Mouse (Mus musculus): Measurements from ENCODE around the gene Slc16a5. TPM values are rescaled to one million over a fixed set of nuclear protein-coding genes. Genes with fewer than 3 reads are reported as not detected.
A peak's percentile ranks its signal among the peaks of the same experiment; 100 is the strongest.

Gene Slc16a5
- polyA plus RNA-seq (2012; ENCODE audit: insufficient read depth, insufficient read length, missing spikeins): not detected in 2 replicates

GRCm38 (mm10) chr11:115462243-115462891, at the start of gene Slc16a5:
Gene Slc16a5, plus strand, starts transcription at chr11:115462474.
- Histone ChIP-seq H3K4me3 (ENCODE audit: insufficient read depth, low read depth, low read length) (no peak within 1 kb of the TSS), H3K27ac (replicated peaks; ENCODE audit: low read depth, low read length) (no peak within 1 kb of the TSS), H3K4me1 (ENCODE audit: control insufficient read depth, insufficient read depth, insufficient read length, low read length) (no peaks in the 10 kb centered on the region)

- peaks cover 3% of the 10 kb centered on the region; the same call in 1 of the 2 replicates for H3K4me1 ChIP-seq (ENCODE audit: control insufficient read depth, insufficient read depth, insufficient read length, low read length)
- H3K27ac ChIP-seq (replicated peaks; ENCODE audit: low read depth, low read length): peak within 1 kb of the TSS; percentile 92
- peak within 1 kb of the TSS; percentile 88 for H3K4me3 ChIP-seq (ENCODE audit: insufficient read depth, low read depth, low read length)
These were observed 42.6 kb upstream of the Slc16a5 start, which contains the start of the genes Atp5h and Kctd2 for GRCm38 (mm10) chr11:115419531-115420237. Gene Atp5h, minus strand, starts transcription at chr11:115419962. Gene Kctd2, plus strand, starts transcription at chr11:115420128.

GRCm38 (mm10) chr11:115420336-115421190, 41.7 kb upstream of the Slc16a5 start:
- H3K27ac ChIP-seq (replicated peaks; ENCODE audit: low read depth, low read length): peak overlapping the region; percentile 60
- peaks cover 3% of the 10 kb centered on the region; the same call in 1 of the 2 replicates for H3K4me1 ChIP-seq (ENCODE audit: control insufficient read depth, insufficient read depth, insufficient read length, low read length)
- H3K4me3 ChIP-seq (ENCODE audit: insufficient read depth, low read depth, low read length): peak overlapping the region; percentile 88

- Histone ChIP-seq H3K27ac (replicated peaks; ENCODE audit: low read depth, low read length) (no peak overlapping the region), H3K4me3 (ENCODE audit: insufficient read depth, low read depth, low read length) (peak overlapping the region; percentile 3; the same call in 1 of the 2 replicates), H3K4me1 (ENCODE audit: control insufficient read depth, insufficient read depth, insufficient read length, low read length) (peaks cover 3% of the 10 kb centered on the region; the same call in 1 of the 2 replicates)
These were observed 40.9 kb upstream of the Slc16a5 start for GRCm38 (mm10) chr11:115421328-115421727.

- Histone ChIP-seq H3K4me1 (ENCODE audit: control insufficient read depth, insufficient read depth, insufficient read length, low read length) (peaks cover 3% of the 10 kb centered on the region; the same call in 1 of the 2 replicates), H3K4me3 (ENCODE audit: insufficient read depth, low read depth, low read length) (no peak overlapping the region), H3K27ac (replicated peaks; ENCODE audit: low read depth, low read length) (no peak overlapping the region)
These were observed 40.3 kb upstream of the Slc16a5 start for GRCm38 (mm10) chr11:115421972-115422371.

- no peak overlapping the region for H3K27ac ChIP-seq (replicated peaks; ENCODE audit: low read depth, low read length)
- no peak overlapping the region for H3K4me3 ChIP-seq (ENCODE audit: insufficient read depth, low read depth, low read length)
- H3K4me1 ChIP-seq (ENCODE audit: control insufficient read depth, insufficient read depth, insufficient read length, low read length): peaks cover 3% of the 10 kb centered on the region; the same call in 1 of the 2 replicates
These were observed 39.2 kb upstream of the Slc16a5 start for GRCm38 (mm10) chr11:115423091-115423490.

- Histone ChIP-seq H3K27ac (replicated peaks; ENCODE audit: low read depth, low read length) (no peak overlapping the region), H3K4me3 (ENCODE audit: insufficient read depth, low read depth, low read length) (no peak overlapping the region), H3K4me1 (ENCODE audit: control insufficient read depth, insufficient read depth, insufficient read length, low read length) (peaks cover 3% of the 10 kb centered on the region; the same call in 1 of the 2 replicates)
These were observed 37.6 kb upstream of the Slc16a5 start for GRCm38 (mm10) chr11:115424666-115425065.

GRCm38 (mm10) chr11:115425671-115426070, 36.6 kb upstream of the Slc16a5 start:
- Histone ChIP-seq H3K27ac (replicated peaks; ENCODE audit: low read depth, low read length) (no peak overlapping the region), H3K4me1 (ENCODE audit: control insufficient read depth, insufficient read depth, insufficient read length, low read length) (peaks cover 3% of the 10 kb centered on the region; the same call in 1 of the 2 replicates), H3K4me3 (ENCODE audit: insufficient read depth, low read depth, low read length) (no peak overlapping the region)

GRCm38 (mm10) chr11:115427482-115428331, 34.6 kb upstream of the Slc16a5 start:
- peak overlapping the region; percentile 45 for H3K4me3 ChIP-seq (ENCODE audit: insufficient read depth, low read depth, low read length)
- peak overlapping the region; percentile 57 for H3K27ac ChIP-seq (replicated peaks; ENCODE audit: low read depth, low read length)
- H3K4me1 ChIP-seq (ENCODE audit: control insufficient read depth, insufficient read depth, insufficient read length, low read length): no peaks in the 10 kb centered on the region

- H3K27ac ChIP-seq (replicated peaks; ENCODE audit: low read depth, low read length): no peak overlapping the region
- no peaks in the 10 kb centered on the region for H3K4me1 ChIP-seq (ENCODE audit: control insufficient read depth, insufficient read depth, insufficient read length, low read length)
- H3K4me3 ChIP-seq (ENCODE audit: insufficient read depth, low read depth, low read length): no peak overlapping the region
These were observed 33.0 kb upstream of the Slc16a5 start for GRCm38 (mm10) chr11:115429307-115429706.

GRCm38 (mm10) chr11:115430561-115430960, 31.7 kb upstream of the Slc16a5 start:
- Histone ChIP-seq H3K4me3 (ENCODE audit: insufficient read depth, low read depth, low read length) (no peak overlapping the region), H3K4me1 (ENCODE audit: control insufficient read depth, insufficient read depth, insufficient read length, low read length) (no peaks in the 10 kb centered on the region), H3K27ac (replicated peaks; ENCODE audit: low read depth, low read length) (no peak overlapping the region)

GRCm38 (mm10) chr11:115432814-115433213, 29.5 kb upstream of the Slc16a5 start:
- Histone ChIP-seq H3K27ac (replicated peaks; ENCODE audit: low read depth, low read length) (no peak overlapping the region), H3K4me1 (ENCODE audit: control insufficient read depth, insufficient read depth, insufficient read length, low read length) (no peaks in the 10 kb centered on the region), H3K4me3 (ENCODE audit: insufficient read depth, low read depth, low read length) (no peak overlapping the region)

- Histone ChIP-seq H3K27ac (replicated peaks; ENCODE audit: low read depth, low read length) (no peak overlapping the region), H3K4me1 (ENCODE audit: control insufficient read depth, insufficient read depth, insufficient read length, low read length) (no peaks in the 10 kb centered on the region), H3K4me3 (ENCODE audit: insufficient read depth, low read depth, low read length) (no peak overlapping the region)
These were observed 28.9 kb upstream of the Slc16a5 start for GRCm38 (mm10) chr11:115433342-115433741.

Data from brown adipose tissue, adult 24 weeks (tissue).